Mouse (Mus musculus) ES-E14 (cell line): ENCODE measurements at regions not wholly inside any gene's neighbourhood (a gene's known extent, or its start where the extent isn't known, plus 50 kb on each side); places are given as distances from the start of the nearest gene placed in this dataset.

Experiments
- DNase-seq: peaks from one replicate; pipeline ENCODE4 v3.0.0-alpha.2; 2013; ENCODE audit warnings: low read depth, low spot score
- H3K27ac ChIP-seq: 2 replicates; pipeline ENCODE4 v1.5.1; 2012; ENCODE audit warnings: low read depth, mild to moderate bottlenecking, low read length, moderate library complexity, mixed read lengths; ENCODE audit not compliant: poor library complexity, insufficient read depth, severe bottlenecking
- H3K36me3 ChIP-seq: 2 replicates; pipeline ENCODE4 v1.6.1; 2012; ENCODE audit warnings: mild to moderate bottlenecking, low read length, moderate library complexity, mixed read lengths; ENCODE audit not compliant: control insufficient read depth, poor library complexity, insufficient read depth, severe bottlenecking
- H3K4me1 ChIP-seq, 2 experiments: fragments of 150-350 bp in 1 of 2; sonication (generic) in 1 of 2; 2 replicates each; pipeline ENCODE4 v1.6.1; 2012; ENCODE audit warnings: low read length in 2 of 2, mild to moderate bottlenecking in 1 of 2, mixed read lengths in 1 of 2; ENCODE audit not compliant: control insufficient read depth in 2 of 2, insufficient read depth in 2 of 2, poor library complexity in 1 of 2
- H3K4me3 ChIP-seq, 2 experiments: fragments of 150-350 bp in 1 of 2; sonication (generic) in 1 of 2; 2 replicates each; pipeline ENCODE4 v1.5.1; 2012; ENCODE audit warnings: low read length in 2 of 2, low read depth in 1 of 2, mild to moderate bottlenecking in 1 of 2, mixed read lengths in 1 of 2; ENCODE audit not compliant: insufficient read depth in 1 of 2, poor library complexity in 1 of 2, severe bottlenecking in 1 of 2
- H3K9ac ChIP-seq: 2 replicates; pipeline ENCODE4 v1.6.1; 2012; ENCODE audit warnings: low read depth, mild to moderate bottlenecking, low read length, mixed read lengths; ENCODE audit not compliant: poor library complexity, insufficient read depth, severe bottlenecking
- H3K9me3 ChIP-seq: fragments of 150-350 bp; sonication (generic); 2 replicates; pipeline ENCODE4 v1.6.1; 2012; ENCODE audit warnings: low read depth, mild to moderate bottlenecking, low read length; ENCODE audit not compliant: control insufficient read depth, insufficient read depth
- CHD2 ChIP-seq: IDR thresholded peaks from 2 replicates; pipeline ENCODE4 v1.6.1; 2014; ENCODE audit warnings: mild to moderate bottlenecking, low read depth, low read length, inconsistent platforms
- HCFC1 ChIP-seq: IDR thresholded peaks from 2 replicates; pipeline ENCODE4 v1.6.1; 2012; ENCODE audit warnings: low read length, inconsistent platforms, borderline replicate concordance; ENCODE audit not compliant: insufficient read depth
- MAFK ChIP-seq: IDR thresholded peaks from 2 replicates; pipeline ENCODE4 v1.6.1; 2014; ENCODE audit warnings: mild to moderate bottlenecking, low read depth, low read length, inconsistent platforms; ENCODE audit not compliant: insufficient read depth
- ZC3H11A ChIP-seq: IDR thresholded peaks from 2 replicates; pipeline ENCODE4 v1.6.1; 2012; ENCODE audit warnings: low read depth, mild to moderate bottlenecking, inconsistent platforms, low read length, borderline replicate concordance
- ZNF384 ChIP-seq: IDR thresholded peaks from 2 replicates; pipeline ENCODE4 v1.6.1; 2012; ENCODE audit warnings: low read depth, low read length, inconsistent platforms
- in situ Hi-C, 2 experiments: fragments of 600-800 bp; cut with MboI; formaldehyde crosslinking; loops; one replicate each; pipeline ENCODE4 v1.15.1; 2025; ENCODE audit warnings: low sequenced_read_pairs in 2 of 2, inconsistent platforms in 1 of 2; ENCODE audit not compliant: unreplicated experiment in 2 of 2

- H3K4me3 ChIP-seq, result no peak overlapping the region
- no peak overlapping the region for H3K9ac ChIP-seq
- H3K36me3 ChIP-seq, result no peaks in the 10 kb centered on the region
- no peak for DNase-seq
- no peaks in the 10 kb centered on the region for H3K4me1 ChIP-seq
- H3K27ac ChIP-seq, result no peak overlapping the region
- in situ Hi-C loops, result no loop called here
- TF ChIP-seq MAFK (no peak), CHD2 (no peak)
- no peaks in the 10 kb centered on the region for H3K9me3 ChIP-seq
Observed at GRCm38 (mm10) chr2:174848981-174849681, 88.7 kb downstream of the Edn3 start.

GRCm38 (mm10) chr2:174850860-174851259 lies 90.4 kb downstream of the Edn3 start:
- in situ Hi-C loops, result loop anchor here in 1 of 2 experiments (10.0 kb wide), 1 partner anchor 536 kb away; no protein-coding TSS in a partner anchor
- Histone ChIP-seq H3K4me3 (no peak overlapping the region), H3K9ac (no peak overlapping the region), H3K4me1 (no peaks in the 10 kb centered on the region), H3K36me3 (no peaks in the 10 kb centered on the region), H3K9me3 (no peaks in the 10 kb centered on the region), H3K27ac (no peak overlapping the region)
- TF ChIP-seq HCFC1, result no peak
- TF ChIP-seq MAFK, result no peak
- no peak for TF ChIP-seq CHD2
- no peak for TF ChIP-seq ZC3H11A
- no peak for TF ChIP-seq ZNF384
- no peak for DNase-seq

DNA sequence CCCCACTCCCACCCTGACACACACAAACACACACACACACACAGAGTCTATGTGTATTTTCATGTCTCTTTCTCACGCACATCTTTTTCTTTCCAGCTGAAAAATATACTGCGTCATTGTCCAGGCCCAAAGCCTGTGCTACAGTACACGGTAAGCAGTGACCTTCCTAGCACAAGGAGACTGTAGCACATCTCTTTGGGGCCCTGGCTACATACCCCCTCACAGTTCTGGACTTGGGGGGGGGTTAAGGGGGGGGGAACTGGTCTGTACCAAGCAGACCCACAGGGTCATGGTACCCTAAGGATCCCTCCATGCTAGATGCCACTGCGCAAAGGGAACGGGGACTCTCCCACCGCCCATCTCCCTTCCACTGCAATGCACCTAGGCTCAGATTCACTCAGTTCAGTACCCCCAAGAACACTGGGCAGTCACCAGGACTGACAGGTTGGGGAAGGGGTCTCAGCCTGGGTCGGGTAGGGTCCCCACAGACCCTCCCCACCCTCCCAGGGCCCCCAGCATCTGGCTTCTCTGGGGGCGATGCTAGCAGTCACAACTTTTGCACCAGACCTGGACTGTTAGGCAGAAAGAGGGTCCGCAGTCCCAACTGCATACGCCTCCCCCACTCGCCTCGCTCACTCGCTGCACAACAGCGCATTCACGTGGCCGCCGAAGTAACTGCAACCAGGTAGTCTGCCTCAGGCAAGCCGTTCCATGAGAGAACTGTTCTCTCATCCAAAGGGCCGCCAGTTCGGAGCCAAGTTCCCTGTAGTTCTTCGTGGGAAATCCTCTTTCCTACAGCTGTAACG lies 91.3 kb downstream of the Edn3 start:
- Histone ChIP-seq H3K9me3 (no peaks in the 10 kb centered on the region), H3K9ac (no peak overlapping the region), H3K4me3 (no peak overlapping the region), H3K36me3 (no peaks in the 10 kb centered on the region), H3K4me1 (no peaks in the 10 kb centered on the region), H3K27ac (no peak overlapping the region)
- in situ Hi-C loops, result loop anchor here in 1 of 2 experiments (10.0 kb wide), 1 partner anchor 537 kb away; no protein-coding TSS in a partner anchor
- DNase-seq, result peak; percentile 54
- TF ChIP-seq ZC3H11A, result peak; percentile 91
- 0 out of 2 replicates have a peak, but pooled peaks have one; percentile 39 for TF ChIP-seq CHD2
- TF ChIP-seq MAFK, result no peak
- TF ChIP-seq HCFC1, result no peak
- TF ChIP-seq ZNF384, result no peak

DNA sequence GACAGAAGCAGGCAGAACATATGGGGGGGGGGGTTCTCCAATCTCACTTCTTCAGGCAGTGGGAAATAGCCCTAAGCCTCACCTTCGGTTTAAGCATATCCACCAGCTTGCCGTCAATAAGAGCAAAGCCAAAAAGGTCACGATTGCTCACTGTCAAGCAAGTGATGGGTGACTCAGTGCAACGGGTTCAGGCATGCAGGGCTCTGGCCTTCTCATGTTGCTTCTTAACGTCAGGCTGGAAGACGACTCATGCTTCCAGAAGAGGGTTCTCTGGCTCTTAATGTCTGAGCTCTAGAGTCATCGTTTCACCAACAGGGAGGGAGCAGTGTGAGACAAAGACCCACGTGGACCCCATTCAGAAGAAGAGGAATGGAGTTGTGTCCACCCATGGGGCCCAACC lies 93.4 kb downstream of the Edn3 start:
- TF ChIP-seq MAFK (no peak), ZNF384 (no peak), CHD2 (no peak), ZC3H11A (no peak), HCFC1 (no peak)
- Histone ChIP-seq H3K4me1 (no peaks in the 10 kb centered on the region), H3K4me3 (no peak overlapping the region), H3K27ac (no peak overlapping the region), H3K36me3 (no peaks in the 10 kb centered on the region), H3K9ac (no peak overlapping the region), H3K9me3 (no peaks in the 10 kb centered on the region)
- DNase-seq, result no peak
- in situ Hi-C loops, result loop anchor here in 1 of 2 experiments (10.0 kb wide), 1 partner anchor 539 kb away; no protein-coding TSS in a partner anchor
